Mouse (Mus musculus) neural tube, embryonic 14.5 days (tissue): ENCODE measurements around the gene Pard6b. TPM values are rescaled to one million over a fixed set of nuclear protein-coding genes. Genes with fewer than 3 reads are reported as not detected.
"Not testable (repeated sequence)": the region's sequence is repeated elsewhere in the genome, so short reads cannot be mapped to it uniquely, and the experiment has no call there.

Experiments
- ATAC-seq: fragments of 200-750 bp; cut with Nextera tagmentation; 2 replicates; pipeline ENCODE4 v1.8.0; 2017; ENCODE audit warnings: low read depth, mild to moderate bottlenecking, moderate TSS enrichment, moderate library complexity
- H3K27ac ChIP-seq: fragments of 300-500 bp; sonication (generic); 2 replicates; pipeline ENCODE4 v1.5.1; 2014; ENCODE audit warnings: low read depth, mild to moderate bottlenecking, control low read depth, low read length, moderate library complexity, mixed read lengths
- H3K27me3 ChIP-seq: fragments of 300-500 bp; sonication (generic); 2 replicates; pipeline ENCODE4 v1.6.1; 2014; ENCODE audit warnings: low read length; ENCODE audit not compliant: control insufficient read depth, insufficient read depth
- H3K36me3 ChIP-seq: fragments of 300-500 bp; sonication (generic); 2 replicates; pipeline ENCODE4 v1.6.1; 2014; ENCODE audit warnings: low read length, mixed read lengths; ENCODE audit not compliant: control insufficient read depth, insufficient read depth
- H3K4me1 ChIP-seq: fragments of 300-500 bp; sonication (generic); 2 replicates; pipeline ENCODE4 v1.6.1; 2014; ENCODE audit warnings: low read length; ENCODE audit not compliant: control insufficient read depth, insufficient read depth
- H3K4me2 ChIP-seq: fragments of 300-500 bp; sonication (generic); 2 replicates; pipeline ENCODE4 v1.6.1; 2014; ENCODE audit warnings: mild to moderate bottlenecking, low read depth, low read length, control low read depth
- H3K4me3 ChIP-seq: fragments of 300-500 bp; sonication (generic); 2 replicates; pipeline ENCODE4 v1.5.1; 2014; ENCODE audit warnings: low read depth, low read length, control low read depth, mixed read lengths
- H3K9ac ChIP-seq: fragments of 300-500 bp; sonication (generic); replicated peaks from 2 replicates; pipeline ENCODE4 v1.6.1; 2014; ENCODE audit warnings: low read depth, mild to moderate bottlenecking, control low read depth, low read length, mixed read lengths
- H3K9me3 ChIP-seq: fragments of 300-500 bp; sonication (generic); 2 replicates; pipeline ENCODE4 v1.6.1; 2016; ENCODE audit warnings: low read length; ENCODE audit not compliant: control insufficient read depth
- WGBS: fragments of 180-500 bp; shearing (Covaris S2); extraction: QIAGEN DNeasy Blood & Tissue Kit; methylation state at CpG from one replicate; pipeline ENCODE4 v1.1.7; 2014; 5-methylcytosine and 5-hydroxymethylcytosine counted together
- polyA plus RNA-seq: library from polyadenylated mRNA; unstranded; fragments of >200 nt; fragmentation: Nextera tagmentation; extraction: Ambion mirVana; gene quantifications from 2 replicates; pipeline ENCODE4 v1.2.1, GENCODE M21; 2014

Gene Pard6b
- polyA plus RNA-seq, 1 experiment from 2014 or later = 8.5 TPM

GRCm38 (mm10) chr2:168056666-168056933 is 24.2 kb upstream of the Pard6b start:
- Histone ChIP-seq H3K9me3 (no peaks in the 10 kb centered on the region), H3K36me3 (no peaks in the 10 kb centered on the region), H3K27me3 (peaks cover 3% of the 10 kb centered on the region; the same call in 1 of the 2 replicates), H3K4me1 (no peaks in the 10 kb centered on the region), H3K27ac (no peak overlapping the region), H3K4me2 (no peak overlapping the region), H3K9ac (no peak overlapping the region), H3K4me3 (no peak overlapping the region)
- WGBS = 55% methylated on average over 8 of the region's 8 CpGs
- ATAC-seq = no peak

- ATAC-seq, H3K27ac ChIP-seq, H3K9ac ChIP-seq, H3K27me3 ChIP-seq, H3K9me3 ChIP-seq, H3K4me1 ChIP-seq, H3K4me2 ChIP-seq, H3K4me3 ChIP-seq, H3K36me3 ChIP-seq: not testable (repeated sequence)
- 68% methylated on average over 2 of the region's 2 CpGs for WGBS
Observed at GRCm38 (mm10) chr2:168057876-168058275, 22.9 kb upstream of the Pard6b start.

- H3K4me3 ChIP-seq = no peak overlapping the region
- no peak for ATAC-seq
- H3K4me2 ChIP-seq = no peak overlapping the region
- H3K9me3 ChIP-seq = no peaks in the 10 kb centered on the region
- H3K4me1 ChIP-seq = no peaks in the 10 kb centered on the region
- no peak overlapping the region for H3K27ac ChIP-seq
- no peak overlapping the region for H3K9ac ChIP-seq
- H3K36me3 ChIP-seq = no peaks in the 10 kb centered on the region
- no peaks in the 10 kb centered on the region for H3K27me3 ChIP-seq
- 32% methylated on average over 13 of the region's 13 CpGs for WGBS
Observed at GRCm38 (mm10) chr2:168058488-168059199, 22.2 kb upstream of the Pard6b start.

GRCm38 (mm10) chr2:168059200-168059790 is 21.5 kb upstream of the Pard6b start:
- Histone ChIP-seq H3K9me3 (no peaks in the 10 kb centered on the region), H3K27me3 (no peaks in the 10 kb centered on the region), H3K4me2 (no peak overlapping the region), H3K9ac (no peak overlapping the region), H3K36me3 (no peaks in the 10 kb centered on the region), H3K4me3 (no peak overlapping the region), H3K4me1 (no peaks in the 10 kb centered on the region), H3K27ac (no peak overlapping the region)
- 78% methylated on average over 6 of the region's 6 CpGs for WGBS
- no peak for ATAC-seq

- 93% methylated on average over 12 of the region's 12 CpGs for WGBS
- H3K4me3 ChIP-seq = no peak overlapping the region
- ATAC-seq = no peak
- no peak overlapping the region for H3K9ac ChIP-seq
- H3K27ac ChIP-seq = no peak overlapping the region
- H3K9me3 ChIP-seq = no peaks in the 10 kb centered on the region
- H3K36me3 ChIP-seq = no peaks in the 10 kb centered on the region
- no peaks in the 10 kb centered on the region for H3K27me3 ChIP-seq
- H3K4me2 ChIP-seq = no peak overlapping the region
- no peaks in the 10 kb centered on the region for H3K4me1 ChIP-seq
Observed at GRCm38 (mm10) chr2:168063712-168064111, 17.1 kb upstream of the Pard6b start.

GRCm38 (mm10) chr2:168065511-168065910 is 15.3 kb upstream of the Pard6b start:
- 90% methylated on average over 7 of the region's 7 CpGs for WGBS
- no peak for ATAC-seq
- no peak overlapping the region for H3K4me3 ChIP-seq
- H3K27me3 ChIP-seq = no peaks in the 10 kb centered on the region
- H3K27ac ChIP-seq = no peak overlapping the region
- no peaks in the 10 kb centered on the region for H3K4me1 ChIP-seq
- no peaks in the 10 kb centered on the region for H3K9me3 ChIP-seq
- H3K9ac ChIP-seq = no peak overlapping the region
- no peaks in the 10 kb centered on the region for H3K36me3 ChIP-seq
- H3K4me2 ChIP-seq = no peak overlapping the region

- H3K4me1 ChIP-seq = no peaks in the 10 kb centered on the region
- no peaks in the 10 kb centered on the region for H3K9me3 ChIP-seq
- H3K4me3 ChIP-seq = no peak overlapping the region
- H3K27ac ChIP-seq = no peak overlapping the region
- no peak for ATAC-seq
- no peaks in the 10 kb centered on the region for H3K27me3 ChIP-seq
- H3K4me2 ChIP-seq = no peak overlapping the region
- 69% methylated on average over 8 of the region's 8 CpGs for WGBS
- no peaks in the 10 kb centered on the region for H3K36me3 ChIP-seq
- H3K9ac ChIP-seq = no peak overlapping the region
Observed at GRCm38 (mm10) chr2:168066783-168067182, 14.0 kb upstream of the Pard6b start.

- 70% methylated on average over 5 of the region's 5 CpGs for WGBS
- H3K36me3 ChIP-seq = no peaks in the 10 kb centered on the region
- 0 out of 2 replicates have a peak, but pooled peaks cover 3% of the 10 kb centered on the region for H3K4me1 ChIP-seq
- H3K4me3 ChIP-seq = no peak overlapping the region
- H3K27ac ChIP-seq = no peak overlapping the region
- H3K27me3 ChIP-seq = no peaks in the 10 kb centered on the region
- H3K9me3 ChIP-seq = no peaks in the 10 kb centered on the region
- no peak for ATAC-seq
- no peak overlapping the region for H3K4me2 ChIP-seq
- no peak overlapping the region for H3K9ac ChIP-seq
Observed at GRCm38 (mm10) chr2:168070425-168070824, 10.4 kb upstream of the Pard6b start.

GRCm38 (mm10) chr2:168072436-168073131 is 8.2 kb upstream of the Pard6b start:
- Histone ChIP-seq H3K27ac (peak overlapping the region; percentile 8; the same call in 1 of the 2 replicates), H3K9me3 (no peaks in the 10 kb centered on the region), H3K4me1 (0 out of 2 replicates have a peak, but pooled peaks cover 3% of the 10 kb centered on the region), H3K4me2 (no peak overlapping the region), H3K4me3 (no peak overlapping the region), H3K9ac (no peak overlapping the region), H3K36me3 (no peaks in the 10 kb centered on the region), H3K27me3 (no peaks in the 10 kb centered on the region)
- peak; percentile 58; the same call in 1 of the 2 replicates for ATAC-seq
- 19% methylated on average over 10 of the region's 12 CpGs for WGBS
